25 mouse cellular contexts compared by ENCODE assay signal in the genomic region with DNA sequence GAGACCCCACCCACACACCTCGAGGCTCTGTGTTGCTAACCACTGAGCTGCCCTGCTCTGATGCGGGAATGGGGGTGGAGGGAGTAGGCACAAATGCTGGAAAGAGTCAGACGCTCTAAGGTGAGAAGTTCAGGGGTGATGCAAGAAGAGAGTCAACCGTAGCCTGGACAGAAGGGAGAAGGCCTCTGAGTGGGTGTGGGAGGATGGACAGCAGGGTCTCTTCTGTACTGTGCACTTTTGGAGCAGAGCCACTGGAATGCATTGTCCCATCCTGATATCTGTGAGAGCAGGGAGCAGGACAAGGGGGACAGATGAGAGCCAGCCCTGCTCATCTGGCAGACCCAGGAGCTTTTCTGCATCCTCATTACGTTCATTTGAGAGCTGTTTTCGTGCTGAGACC.
"Had no signal": no experiment of that assay in that cellular context is flagged by ENCODE, and none has a peak within 500 bp of the region (broad histone marks: within the 10 kb centered on the region; RNA-seq: fewer than 3 reads in every experiment).

No protein-coding gene starts in this region.

- H3K9ac ChIP-seq: limb, embryonic 12.5 days; liver, embryonic 14.5 days; midbrain, embryonic 15.5 days; neural tube, embryonic 12.5 days; neural tube, embryonic 15.5 days had no signal

- ATAC-seq: inflammation-experienced regulatory T-cells, adult 6 months; intestine, embryonic 16.5 days; midbrain, embryonic 15.5 days had no signal

- H3K36me3 ChIP-seq: limb, embryonic 12.5 days; midbrain, embryonic 10.5 days; midbrain, embryonic 15.5 days; neural tube, embryonic 12.5 days; neural tube, embryonic 15.5 days had no signal

- DNase-seq: kidney, adult 2 months; kidney, postnatal 10 days; kidney, postnatal 36 days; layer of hippocampus, postnatal 36 days; liver; lung, adult 2 months; lung, postnatal 10 days; right cerebral cortex, adult 18-20 months; right cerebral cortex, postnatal 14 days; right cerebral cortex, postnatal 4 days; thymus, adult 2 months; thymus, postnatal 14 days; thymus, postnatal 4 days had no signal

- H3K27me3 ChIP-seq: limb, embryonic 12.5 days; midbrain, embryonic 15.5 days; neural tube, embryonic 12.5 days; neural tube, embryonic 15.5 days had no signal

- H3K4me2 ChIP-seq: limb, embryonic 12.5 days; midbrain, embryonic 15.5 days; neural tube, embryonic 12.5 days; neural tube, embryonic 15.5 days had no signal

- H3K4me3 ChIP-seq: left cerebral cortex, adult 2 months; limb, embryonic 12.5 days; megakaryocyte, embryonic 14.5 days; midbrain, embryonic 10.5 days; midbrain, embryonic 15.5 days; neural tube, embryonic 12.5 days; neural tube, embryonic 15.5 days had no signal

- H3K27ac ChIP-seq: left cerebral cortex, adult 2 months; limb, embryonic 12.5 days; liver, embryonic 14.5 days; macrophage; midbrain, embryonic 10.5 days; midbrain, embryonic 15.5 days; neural tube, embryonic 12.5 days; neural tube, embryonic 15.5 days; stomach, postnatal 0 days had no signal

- H3K4me1 ChIP-seq: megakaryocyte, embryonic 14.5 days; midbrain, embryonic 10.5 days; midbrain, embryonic 15.5 days; neural tube, embryonic 12.5 days had no signal

- H3K9me3 ChIP-seq: limb, embryonic 12.5 days; midbrain, embryonic 10.5 days; midbrain, embryonic 15.5 days; neural tube, embryonic 12.5 days; neural tube, embryonic 15.5 days had no signal
